Mouse (Mus musculus) layer of hippocampus, postnatal 25 days (tissue): Measurements from ENCODE around the gene Tmprss6. TPM values are rescaled to one million over a fixed set of nuclear protein-coding genes. Genes with fewer than 3 reads are reported as not detected.

Source experiments
- total RNA-seq, 2 experiments: library from RNA; stranded (reverse); gene quantifications; 2 replicates each; pipeline ENCODE4 v1.2.3; 2021

The Tmprss6 gene
- total RNA-seq, 2 experiments from 2014 or later: 0.61 to 4.5 TPM

Other genes with a start within 250 kb of the Tmprss6 start
- 1 to 10 TPM; 1.1 to 1.3 TPM for gene Ncf4, start 223.8 kb downstream of the Tmprss6 start, total RNA-seq
- 1 to 10 TPM; 1.5 to 2.1 TPM for gene Csf2rb2, start 162.9 kb downstream of the Tmprss6 start, total RNA-seq
- gene Csf2rb, start 142.9 kb downstream of the Tmprss6 start, total RNA-seq: 1 to 10 TPM; 2.5 to 2.6 TPM
- not detected for gene Tex33, start 72.7 kb downstream of the Tmprss6 start, total RNA-seq
- gene Tst, start 62.7 kb downstream of the Tmprss6 start, total RNA-seq: 10 to 100 TPM; 41.4 to 42.4 TPM
- 10 to 100 TPM; 33.6 to 39.4 TPM for gene Mpst, start 62.2 kb downstream of the Tmprss6 start, total RNA-seq
- gene Kctd17, start 40.1 kb downstream of the Tmprss6 start, total RNA-seq: 100 to 1,000 TPM; 257 to 260 TPM
- under 1 TPM in 1 of 2 experiments, not detected in 1; 0.05 TPM for gene Il2rb, start 26.6 kb upstream of the Tmprss6 start, total RNA-seq
- gene C1qtnf6, start 62.8 kb upstream of the Tmprss6 start, total RNA-seq: 1 to 10 TPM; 5.3 to 5.6 TPM
- 10 to 100 TPM; 22.9 to 27.2 TPM for gene Sstr3, start 76.1 kb upstream of the Tmprss6 start, total RNA-seq
- gene Rac2, start 104.1 kb upstream of the Tmprss6 start, total RNA-seq: 1 to 10 TPM; 1.6 to 1.9 TPM
- gene Cyth4, start 128.4 kb upstream of the Tmprss6 start, total RNA-seq: 10 to 100 TPM; 18.9 to 24.7 TPM